ENCODE assay signal across 10 mouse cellular contexts in genomic region chr9:44645924-44646323, GRCm38 (mm10). TPM values are rescaled to one million over a fixed set of nuclear protein-coding genes. Genes with fewer than 3 reads are reported as not detected.
DNase-seq lines count a peak whose midpoint lies in the region; ATAC-seq and TF ChIP-seq lines count a peak whose summit lies in the region.
"Had no signal": no experiment of that assay in that cellular context is flagged by ENCODE, and none has a peak within 500 bp of the region (broad histone marks: within the 10 kb centered on the region; RNA-seq: fewer than 3 reads in every experiment).

No protein-coding gene starts in this region.

- no peak for TF ChIP-seq CTCF in thymus, adult 2 months (IDR thresholded peaks at IDR 0.05; ENCODE audit: borderline replicate concordance, control insufficient read depth, extremely low read depth, insufficient read depth, low read length, poor library complexity)

- no peak overlapping the region for H3K4me2 ChIP-seq in hindbrain, embryonic 16.5 days (ENCODE audit: low read length)

- H3K27ac ChIP-seq in thymus, adult 2 months (ENCODE audit: control insufficient read depth, insufficient read depth, low read length) = peak overlapping the region; percentile 64
- H3K27ac ChIP-seq in hindbrain, embryonic 16.5 days (ENCODE audit: low read depth, low read length) = no peak overlapping the region

- 2% methylated on average over 15 of the region's 15 CpGs for WGBS in thymus, adult 2 months
- WGBS in hindbrain, embryonic 16.5 days = 71% methylated on average over 15 of the region's 15 CpGs

- H3K9ac ChIP-seq in hindbrain, embryonic 16.5 days (ENCODE audit: low read depth, low read length) = no peak overlapping the region

- no peaks in the 10 kb centered on the region; the same call in 1 of the 2 replicates for H3K36me3 ChIP-seq in erythroblast, embryonic 14.5 days (ENCODE audit: control insufficient read depth)
- no peaks in the 10 kb centered on the region for H3K36me3 ChIP-seq in thymus, adult 2 months (ENCODE audit: control insufficient read depth, insufficient read depth, low read length)
- H3K36me3 ChIP-seq in hindbrain, embryonic 16.5 days (ENCODE audit: control insufficient read depth, insufficient read depth, low read length) = no peaks in the 10 kb centered on the region

- peaks cover 10% of the 10 kb centered on the region for H3K4me1 ChIP-seq in erythroblast, embryonic 14.5 days (ENCODE audit: control insufficient read depth)
- peaks cover 49% of the 10 kb centered on the region for H3K4me1 ChIP-seq in thymus, adult 2 months (replicated peaks; ENCODE audit: control insufficient read depth, insufficient read depth, low read length)
- H3K4me1 ChIP-seq in hindbrain, embryonic 16.5 days (ENCODE audit: control insufficient read depth, insufficient read depth, low read depth, low read length) = no peaks in the 10 kb centered on the region

- peak overlapping the region; percentile 10 for H3K4me3 ChIP-seq in erythroblast, embryonic 14.5 days (replicated peaks)
- peak overlapping the region; percentile 20 for H3K4me3 ChIP-seq in thymus, adult 2 months (ENCODE audit: control insufficient read depth, insufficient read depth, low read length)
- no peak overlapping the region for H3K4me3 ChIP-seq in hindbrain, embryonic 16.5 days (ENCODE audit: low read length)

- H3K27me3 ChIP-seq in erythroblast, embryonic 14.5 days (ENCODE audit: control insufficient read depth) = no peaks in the 10 kb centered on the region
- H3K27me3 ChIP-seq in thymus, adult 2 months (ENCODE audit: control insufficient read depth, insufficient read depth, low read length) = no peaks in the 10 kb centered on the region
- no peaks in the 10 kb centered on the region for H3K27me3 ChIP-seq in hindbrain, embryonic 16.5 days (replicated peaks; ENCODE audit: control insufficient read depth, insufficient read depth, low read length)

- peaks cover 5% of the 10 kb centered on the region for H3K9me3 ChIP-seq in erythroblast, embryonic 14.5 days (ENCODE audit: control insufficient read depth, low read length)
- no peaks in the 10 kb centered on the region for H3K9me3 ChIP-seq in hindbrain, embryonic 16.5 days (ENCODE audit: control insufficient read depth, low read length)
- H3K9me3 ChIP-seq: G1E had no signal

- no peak for TF ChIP-seq POLR2A in thymus, adult 2 months (IDR thresholded peaks at IDR 0.05; ENCODE audit: control insufficient read depth, extremely low read depth, insufficient read depth, low read length, poor library complexity)

- DNase-seq in heart, adult 18-20 months = peak; percentile 37 to 57
- no peak for DNase-seq in heart, adult 8-10 months (ENCODE audit: low spot score)
- DNase-seq in lung, postnatal 36 days = peak; percentile 60
- DNase-seq in thymus, adult 2 months = peak; percentile 79
- DNase-seq in testis, postnatal 14 days (ENCODE audit: low spot score) = no peak
- DNase-seq in gastrocnemius, postnatal 4 days (ENCODE audit: low spot score in 2 of 2) = no peak
- DNase-seq: midbrain, embryonic 14.5 days had no signal

- ATAC-seq in hindbrain, embryonic 16.5 days = no peak

RNA-seq across cellular contexts. Expression of gene Treh, which starts 27.1 kb away (rescaled TPM):
- not detected for total RNA-seq in heart, adult 18-20 months (2021)
- total RNA-seq in heart, adult 8-10 months (2022) = not detected
- polyA plus RNA-seq in erythroblast, embryonic 14.5 days (2012) = not detected in 2 replicates
- polyA plus RNA-seq in thymus, adult 2 months (2012; rRNA removed) = 0.15 and 0.29 TPM in 2 replicates
- not detected in 2 replicates for polyA plus RNA-seq in hindbrain, embryonic 16.5 days (2015; fragmentation: Nextera tagmentation; extraction: Ambion mirVana)
- not detected for total RNA-seq in gastrocnemius, postnatal 4 days (2021)
- total RNA-seq: G1E had no signal
- polyA plus RNA-seq: G1E; midbrain, embryonic 14.5 days had no signal

RNA-seq across cellular contexts. Expression of gene Ddx6, which starts 41.2 kb away (rescaled TPM):
- total RNA-seq in heart, adult 18-20 months (2021) = 10 to 100 TPM; 89.2 to 90.7 TPM
- 10 to 100 TPM; 78.5 to 93.2 (median 88.8) TPM for total RNA-seq in heart, adult 8-10 months (2022)
- 1.2 and 1.7 TPM in 2 replicates for polyA plus RNA-seq in erythroblast, embryonic 14.5 days (2012)
- 29.2 and 35.6 TPM in 2 replicates for polyA plus RNA-seq in thymus, adult 2 months (2012; rRNA removed)
- 12.5 and 14.6 TPM in 2 replicates for polyA plus RNA-seq in hindbrain, embryonic 16.5 days (2015; fragmentation: Nextera tagmentation; extraction: Ambion mirVana)
- 100 to 1,000 TPM in 1 of 2 experiments, 10 to 100 TPM in 1; 99.3 to 101 TPM for total RNA-seq in gastrocnemius, postnatal 4 days (2021)

Comparison
In these comparisons a context has a peak if more than half of its experiments do, and no peak if none do; other contexts are left out.
1. DNase-seq: peak in heart, adult 18-20 months (2 of 2), lung, postnatal 36 days (single experiment) and thymus, adult 2 months (single experiment); none in heart, adult 8-10 months (single experiment), testis, postnatal 14 days (single experiment) and gastrocnemius, postnatal 4 days (0 of 2).